ENCODE assay signal across 18 mouse cellular contexts in the genomic region with DNA sequence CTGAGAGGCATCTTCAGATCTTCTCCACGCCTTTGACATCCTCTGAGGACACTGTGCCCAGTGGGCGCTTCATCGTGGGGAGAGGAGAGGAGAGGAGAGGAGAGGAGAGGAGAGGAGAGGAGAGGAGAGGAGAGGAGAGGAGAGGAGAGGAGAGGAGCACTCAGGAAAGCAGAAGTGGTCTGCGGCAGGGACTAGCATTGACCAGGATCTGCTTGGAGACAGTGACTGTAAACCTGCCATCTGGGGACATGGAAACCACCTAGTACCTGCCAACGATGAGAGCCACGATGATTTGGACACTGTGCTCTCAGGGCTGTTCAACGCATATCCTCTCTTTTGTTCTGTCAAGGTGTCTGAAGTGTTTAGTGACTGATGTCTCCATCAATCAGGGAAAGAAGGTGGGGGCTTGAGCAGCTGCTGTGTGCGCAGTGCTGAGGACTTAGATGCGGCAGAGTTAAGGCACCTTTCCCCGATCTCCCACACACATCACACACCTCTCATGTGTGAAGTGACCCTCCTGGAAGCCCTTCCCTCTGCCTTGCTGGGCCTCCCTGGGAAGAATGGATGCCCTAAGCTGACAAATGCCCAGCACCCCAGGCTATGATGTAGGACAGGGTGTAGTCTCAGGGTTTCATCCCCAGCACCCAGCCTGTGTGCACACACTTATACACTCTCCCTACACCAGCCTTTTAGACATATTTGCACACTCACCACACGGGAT. TPM values are rescaled to one million over a fixed set of nuclear protein-coding genes. Genes with fewer than 3 reads are reported as not detected.
DNase-seq lines count a peak whose midpoint lies in the region; ATAC-seq and TF ChIP-seq lines count a peak whose summit lies in the region.
"Had no signal": no experiment of that assay in that cellular context is flagged by ENCODE, and none has a peak within 500 bp of the region (broad histone marks: within the 10 kb centered on the region; RNA-seq: fewer than 3 reads in every experiment).

No protein-coding gene starts in this region.

- H3K9ac ChIP-seq in lung, embryonic 14.5 days: no peak overlapping the region
- H3K9ac ChIP-seq: limb, embryonic 15.5 days; neural tube, embryonic 15.5 days had no signal

- H3K27me3 ChIP-seq in lung, embryonic 14.5 days (ENCODE audit: insufficient read depth, low read length): no peaks in the 10 kb centered on the region
- H3K27me3 ChIP-seq: limb, embryonic 15.5 days; neural tube, embryonic 15.5 days had no signal

- no peak overlapping the region for H3K4me3 ChIP-seq in gastrocnemius, adult 2 months
- H3K4me3 ChIP-seq in lung, embryonic 14.5 days (ENCODE audit: low read depth, low read length): no peak overlapping the region
- H3K4me3 ChIP-seq: limb, embryonic 15.5 days; neural tube, embryonic 15.5 days had no signal

- 0 out of 2 replicates have a peak, but pooled peaks have one; percentile 15 for ATAC-seq in lung, embryonic 14.5 days (ENCODE audit: insufficient read depth)
- ATAC-seq in common myeloid progenitor, adult 5-6 weeks (replicated peaks; ENCODE audit: low read depth, poor library complexity, severe bottlenecking): peak; percentile 72
- peak; percentile 54 for ATAC-seq in megakaryocyte, adult 5-6 weeks (ENCODE audit: poor library complexity, severe bottlenecking)
- ATAC-seq: CD4-positive, CD25-positive, alpha-beta regulatory T cell, adult 4 months had no signal

- peak overlapping the region; percentile 28; the same call in 1 of the 2 replicates for H3K27ac ChIP-seq in gastrocnemius, adult 2 months
- no peak overlapping the region for H3K27ac ChIP-seq in lung, embryonic 14.5 days (ENCODE audit: low read depth)
- H3K27ac ChIP-seq: limb, embryonic 15.5 days; neural tube, embryonic 15.5 days had no signal

- 55% methylated on average over 11 of the region's 11 CpGs for WGBS in lung, embryonic 14.5 days

- intact Hi-C loops in gastrocnemius, adult 2 months (cut with DNase I): loop anchor here (5.0 to 10.0 kb wide), 2 partner anchors 140 to 193 kb away; no protein-coding TSS in a partner anchor
- intact Hi-C loops in gastrocnemius, postnatal 14 days (cut with DNase I; ENCODE audit: low total_unique reads): loop anchor here (5.0 to 10.0 kb wide), 2 partner anchors 33 to 200 kb away; a partner anchor contains a TSS

- DNase-seq in gastrocnemius, adult 2 months: peak; percentile 17
- DNase-seq in gastrocnemius, postnatal 14 days: no peak
- DNase-seq in lung, embryonic 14.5 days: no peak
- no peak for DNase-seq in lung, adult 18-20 months
- DNase-seq in adipocyte (ENCODE audit: low spot score): no peak
- DNase-seq: cerebellum, postnatal 14 days; kidney, adult 8-10 months; thymus, adult 18-20 months had no signal

- peaks cover under 1% of the 10 kb centered on the region; the same call in 1 of the 2 replicates for H3K4me1 ChIP-seq in lung, embryonic 14.5 days (ENCODE audit: insufficient read depth)

- no peak overlapping the region for H3K4me2 ChIP-seq in lung, embryonic 14.5 days
- H3K4me2 ChIP-seq: limb, embryonic 15.5 days; neural tube, embryonic 15.5 days had no signal

- no peaks in the 10 kb centered on the region for H3K36me3 ChIP-seq in lung, embryonic 14.5 days (ENCODE audit: insufficient read depth)
- H3K36me3 ChIP-seq: limb, embryonic 15.5 days; neural tube, embryonic 15.5 days had no signal

- H3K9me3 ChIP-seq in lung, embryonic 14.5 days (ENCODE audit: low read depth, low read length): no peaks in the 10 kb centered on the region
- H3K9me3 ChIP-seq: limb, embryonic 15.5 days; neural tube, embryonic 15.5 days had no signal

- TF ChIP-seq CTCF in gastrocnemius, adult 2 months (IDR thresholded peaks at IDR 0.05): no peak
- no peak for TF ChIP-seq CTCF in lung, embryonic 14.5 days (IDR thresholded peaks at IDR 0.05; ENCODE audit: low read depth)

RNA-seq across cellular contexts. Expression of a gene that starts 5.8 kb away (rescaled TPM):
- total RNA-seq in gastrocnemius, adult 2 months (2021): not detected
- not detected for total RNA-seq in gastrocnemius, postnatal 14 days (2021)
- polyA plus RNA-seq in lung, embryonic 14.5 days (2014; fragmentation: Nextera tagmentation; extraction: Ambion mirVana): not detected in 2 replicates
- total RNA-seq in common myeloid progenitor, adult 5-6 weeks (2017): 0.53 and 0.55 TPM in 2 replicates
- total RNA-seq in megakaryocyte, adult 5-6 weeks (2015): 0.16 and 0.83 TPM in 2 replicates
- 0.07 TPM in 1 of 2 replicates, not detected in the other for total RNA-seq in megakaryocyte, adult 5-6 weeks (2017)
- total RNA-seq: heart, adult 8-10 months; heart, postnatal 36 days; megakaryocyte-erythroid progenitor cell, adult 5-6 weeks had no signal
- polyA plus RNA-seq: CD4-positive, CD25-positive, alpha-beta regulatory T cell, adult 4 months; embryonic facial prominence, embryonic 11.5 days; forebrain, embryonic 11.5 days had no signal

RNA-seq across cellular contexts. Expression of a gene that starts 26.3 kb away (rescaled TPM):
- 10 to 100 TPM; 14.1 to 46.8 TPM for total RNA-seq in gastrocnemius, adult 2 months (2021)
- total RNA-seq in gastrocnemius, postnatal 14 days (2021): 10 to 100 TPM; 19.7 to 44.2 TPM
- polyA plus RNA-seq in lung, embryonic 14.5 days (2014; fragmentation: Nextera tagmentation; extraction: Ambion mirVana): 77.2 and 81.0 TPM in 2 replicates
- total RNA-seq in common myeloid progenitor, adult 5-6 weeks (2017): 87.7 and 93.6 TPM in 2 replicates
- total RNA-seq in megakaryocyte, adult 5-6 weeks (2015): 68.9 and 87.3 TPM in 2 replicates
- total RNA-seq in megakaryocyte, adult 5-6 weeks (2017): 175 and 189 TPM in 2 replicates

Comparison
In these comparisons a context has a peak if more than half of its experiments do, and no peak if none do; other contexts are left out.
1. ATAC-seq: peak in every context shown above with its lines; median percentile 72 in common myeloid progenitor, adult 5-6 weeks; 54 in megakaryocyte, adult 5-6 weeks; 15 in lung, embryonic 14.5 days.